Mouse (Mus musculus) forebrain, embryonic 16.5 days (tissue): ENCODE data around the gene BC034090. TPM values are rescaled to one million over a fixed set of nuclear protein-coding genes. Genes with fewer than 3 reads are reported as not detected.

Source experiments
- ATAC-seq: fragments of 200-750 bp; cut with Nextera tagmentation; 2 replicates; pipeline ENCODE4 v1.8.0; 2017; ENCODE audit warnings: mild to moderate bottlenecking, moderate library complexity
- H3K27ac ChIP-seq: fragments of 300-500 bp; sonication (generic); 2 replicates; pipeline ENCODE4 v1.5.1; 2014; ENCODE audit warnings: low read length, control low read depth
- H3K27me3 ChIP-seq: fragments of 300-500 bp; sonication (generic); replicated peaks from 2 replicates; pipeline ENCODE4 v1.6.1; 2014; ENCODE audit warnings: low read length; ENCODE audit not compliant: control insufficient read depth, insufficient read depth
- H3K36me3 ChIP-seq: fragments of 300-500 bp; sonication (generic); 2 replicates; pipeline ENCODE4 v1.6.1; 2014; ENCODE audit not compliant: control insufficient read depth, insufficient read depth
- H3K4me1 ChIP-seq: fragments of 300-500 bp; sonication (generic); replicated peaks from 2 replicates; pipeline ENCODE4 v1.6.1; 2014; ENCODE audit warnings: low read length; ENCODE audit not compliant: control insufficient read depth, insufficient read depth
- H3K4me2 ChIP-seq: fragments of 300-500 bp; sonication (generic); 2 replicates; pipeline ENCODE4 v1.6.1; 2014; ENCODE audit warnings: mild to moderate bottlenecking, low read length, control low read depth
- H3K4me3 ChIP-seq: fragments of 300-500 bp; sonication (generic); replicated peaks from 2 replicates; pipeline ENCODE4 v1.5.1; 2014; ENCODE audit warnings: mild to moderate bottlenecking, low read length, control low read depth
- H3K9ac ChIP-seq: fragments of 300-500 bp; sonication (generic); replicated peaks from 2 replicates; pipeline ENCODE4 v1.6.1; 2014; ENCODE audit warnings: low read depth, low read length, control low read depth
- H3K9me3 ChIP-seq: fragments of 300-500 bp; sonication (generic); 2 replicates; pipeline ENCODE4 v1.6.1; 2016; ENCODE audit warnings: low read length; ENCODE audit not compliant: control insufficient read depth
- WGBS: fragments of 180-500 bp; shearing (Covaris S2); extraction: QIAGEN DNeasy Blood & Tissue Kit; methylation state at CpG from one replicate; pipeline ENCODE4 v1.1.7; 2014; 5-methylcytosine and 5-hydroxymethylcytosine counted together
- polyA plus RNA-seq: library from polyadenylated mRNA; unstranded; fragments of >200 nt; fragmentation: Nextera tagmentation; extraction: Ambion mirVana; gene quantifications from 2 replicates; pipeline ENCODE4 v1.2.1, GENCODE M21; 2015

BC034090 gene
- polyA plus RNA-seq, 1 experiment from 2014 or later = 3.3 TPM

DNA sequence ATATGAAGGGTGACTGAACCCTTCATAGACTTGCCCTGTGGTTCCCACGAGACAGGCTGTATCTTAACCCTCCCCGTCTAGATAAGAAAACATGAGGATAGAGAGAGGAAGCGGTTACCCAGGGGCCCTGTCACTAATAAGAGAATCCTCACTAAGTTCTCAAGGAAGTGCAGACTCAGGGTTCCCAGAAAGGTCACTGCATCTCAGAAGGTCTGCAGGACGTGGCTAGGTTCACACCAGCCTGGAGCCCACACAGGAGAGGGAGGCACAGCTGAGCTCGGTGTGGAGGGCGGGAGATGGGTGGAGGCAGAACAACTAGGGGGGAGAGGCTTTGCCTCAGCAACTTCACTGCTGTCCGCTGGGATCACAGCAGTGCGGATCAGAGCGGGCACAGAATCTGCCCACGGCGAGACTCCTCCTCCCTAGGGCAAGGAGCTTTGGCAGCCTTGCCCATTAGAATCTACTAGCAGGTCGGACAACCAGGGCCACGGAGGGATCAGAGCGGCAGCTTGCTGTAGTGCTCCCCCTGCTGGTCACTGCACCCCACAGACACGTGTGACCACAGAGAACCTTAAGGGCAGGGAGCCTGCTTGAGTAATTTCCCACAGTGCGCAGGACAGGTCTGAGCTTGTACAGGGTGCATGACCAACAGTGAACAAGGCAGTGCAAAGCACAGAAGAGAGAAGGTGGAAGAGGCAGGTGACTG lies 20.2 kb downstream of the BC034090 start:
- H3K27me3 ChIP-seq = no peaks in the 10 kb centered on the region
- no peaks in the 10 kb centered on the region for H3K36me3 ChIP-seq
- H3K4me3 ChIP-seq = no peak overlapping the region
- no peak overlapping the region for H3K9ac ChIP-seq
- ATAC-seq = peak; percentile 73
- 32% methylated on average over 16 of the region's 16 CpGs for WGBS
- no peak overlapping the region for H3K27ac ChIP-seq
- H3K4me1 ChIP-seq = peaks cover 19% of the 10 kb centered on the region
- H3K9me3 ChIP-seq = no peaks in the 10 kb centered on the region
- peak overlapping the region; percentile 24; the same call in 1 of the 2 replicates for H3K4me2 ChIP-seq

GRCm38 (mm10) chr1:155223036-155223435 lies 21.2 kb downstream of the BC034090 start:
- Histone ChIP-seq H3K9ac (no peak overlapping the region), H3K36me3 (no peaks in the 10 kb centered on the region), H3K9me3 (no peaks in the 10 kb centered on the region), H3K4me1 (peaks cover 19% of the 10 kb centered on the region), H3K4me2 (no peak overlapping the region), H3K27me3 (no peaks in the 10 kb centered on the region), H3K27ac (no peak overlapping the region), H3K4me3 (no peak overlapping the region)
- WGBS = 92% methylated on average over 6 of the region's 6 CpGs
- ATAC-seq = no peak

DNA sequence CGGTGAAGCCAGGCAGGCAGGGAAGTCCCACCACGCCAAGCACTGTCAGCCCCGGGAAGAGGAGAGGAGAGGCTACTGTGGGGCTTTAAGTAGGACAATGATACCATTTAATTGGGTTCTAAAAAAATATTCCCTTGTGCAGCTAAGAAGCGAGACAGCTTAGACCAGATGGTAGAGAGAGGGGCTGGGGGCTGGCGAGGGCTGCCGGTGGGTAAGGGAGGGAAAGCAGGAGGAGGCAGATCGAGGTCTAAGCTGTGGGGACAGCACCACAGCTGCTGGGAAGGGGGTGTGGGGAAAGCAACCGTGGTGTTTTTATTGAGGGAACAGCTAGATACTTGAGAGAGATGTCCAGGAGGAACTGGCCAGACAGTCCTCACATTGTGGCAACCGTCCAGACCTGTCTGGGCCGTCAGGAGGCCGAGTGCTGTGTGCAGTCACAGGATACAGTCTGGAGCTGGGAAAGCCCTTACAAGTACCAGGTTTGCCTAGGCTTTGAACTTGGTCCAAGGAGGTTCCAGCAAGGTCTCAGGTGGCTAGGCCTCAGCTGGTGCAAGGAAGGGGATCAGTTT lies 22.1 kb downstream of the BC034090 start:
- Histone ChIP-seq H3K4me3 (no peak overlapping the region), H3K36me3 (no peaks in the 10 kb centered on the region), H3K9ac (no peak overlapping the region), H3K4me2 (no peak overlapping the region), H3K9me3 (no peaks in the 10 kb centered on the region), H3K27me3 (no peaks in the 10 kb centered on the region), H3K27ac (peak overlapping the region; percentile 69), H3K4me1 (peaks cover 19% of the 10 kb centered on the region)
- ATAC-seq = peak; percentile 48
- 45% methylated on average over 11 of the region's 11 CpGs for whole genome bisulfite sequencing

GRCm38 (mm10) chr1:155218924-155219323 lies 25.3 kb downstream of the BC034090 start:
- Histone ChIP-seq H3K9me3 (no peaks in the 10 kb centered on the region), H3K36me3 (no peaks in the 10 kb centered on the region), H3K4me3 (no peak overlapping the region), H3K27me3 (no peaks in the 10 kb centered on the region), H3K9ac (no peak overlapping the region), H3K4me1 (peaks cover 24% of the 10 kb centered on the region), H3K4me2 (no peak overlapping the region), H3K27ac (no peak overlapping the region)
- 80% methylated on average over 5 of the region's 5 CpGs for WGBS
- no peak for ATAC-seq

DNA sequence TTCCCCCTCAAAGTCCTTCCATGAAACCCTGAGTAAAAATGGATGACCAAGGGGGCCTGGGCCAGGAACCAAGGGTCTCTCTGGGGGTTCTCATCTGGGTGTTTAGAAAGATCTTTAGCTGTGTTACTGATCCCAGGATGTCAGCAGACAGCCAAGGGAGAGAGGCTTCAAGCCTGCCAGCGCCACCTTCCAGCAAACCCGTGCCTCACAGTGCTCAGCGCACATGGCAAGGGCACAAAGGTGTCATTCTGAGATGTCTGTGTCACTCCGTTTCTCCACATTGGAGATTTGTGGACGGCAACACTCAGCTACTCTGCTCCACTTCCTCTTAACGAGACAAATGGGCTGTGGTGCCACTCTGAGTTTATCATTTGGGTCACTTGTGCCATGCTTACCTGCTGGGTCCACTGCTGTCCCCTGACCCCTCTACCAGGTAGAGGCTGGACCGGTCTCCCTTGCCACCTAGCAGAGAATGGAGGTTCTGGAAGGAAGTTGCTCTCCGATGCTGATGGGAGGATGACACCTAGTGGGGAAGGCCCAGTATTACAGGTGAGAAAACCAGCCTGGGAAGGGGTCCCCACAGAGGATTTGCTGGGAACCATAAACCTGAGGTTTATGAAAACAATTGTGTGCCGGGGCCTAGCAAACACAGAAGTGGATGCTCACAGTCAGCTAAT lies 26.2 kb downstream of the BC034090 start:
- H3K27ac ChIP-seq = no peak overlapping the region
- H3K4me2 ChIP-seq = no peak overlapping the region
- no peak overlapping the region for H3K4me3 ChIP-seq
- peak; percentile 15; the same call in 1 of the 2 replicates for ATAC-seq
- no peaks in the 10 kb centered on the region for H3K27me3 ChIP-seq
- H3K9me3 ChIP-seq = no peaks in the 10 kb centered on the region
- no peaks in the 10 kb centered on the region for H3K36me3 ChIP-seq
- 40% methylated on average over 9 of the region's 9 CpGs for WGBS
- no peak overlapping the region for H3K9ac ChIP-seq
- H3K4me1 ChIP-seq = peaks cover 31% of the 10 kb centered on the region

GRCm38 (mm10) chr1:155216844-155217243 lies 27.4 kb downstream of the BC034090 start:
- Histone ChIP-seq H3K27me3 (no peaks in the 10 kb centered on the region), H3K9ac (no peak overlapping the region), H3K4me3 (no peak overlapping the region), H3K9me3 (no peaks in the 10 kb centered on the region), H3K4me2 (no peak overlapping the region), H3K27ac (no peak overlapping the region), H3K36me3 (no peaks in the 10 kb centered on the region), H3K4me1 (peaks cover 36% of the 10 kb centered on the region)
- WGBS = 72% methylated on average over 6 of the region's 6 CpGs
- ATAC-seq = no peak

DNA sequence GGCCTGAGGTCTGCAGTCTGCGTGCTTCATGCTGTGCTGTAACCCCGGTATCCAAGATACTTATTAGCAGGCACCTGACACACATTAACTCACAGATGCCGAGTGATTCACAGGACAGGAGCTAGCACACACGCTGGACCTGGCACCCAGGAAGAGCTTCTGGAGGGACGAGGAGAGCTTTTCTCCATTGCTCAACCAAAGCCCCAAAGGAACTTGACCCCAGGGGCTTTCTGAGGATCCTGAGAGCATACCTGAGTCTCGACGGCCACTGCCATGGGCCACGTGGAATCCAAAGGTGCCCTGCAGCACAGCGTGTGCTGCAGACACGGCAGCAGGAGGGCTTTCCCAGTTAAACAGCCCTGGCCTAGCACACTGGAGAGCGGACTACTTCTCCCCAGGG lies 27.9 kb downstream of the BC034090 start:
- H3K27me3 ChIP-seq = no peaks in the 10 kb centered on the region
- no peak overlapping the region for H3K27ac ChIP-seq
- no peaks in the 10 kb centered on the region for H3K9me3 ChIP-seq
- 80% methylated on average over 11 of the region's 11 CpGs for WGBS
- H3K4me3 ChIP-seq = no peak overlapping the region
- H3K4me1 ChIP-seq = peaks cover 35% of the 10 kb centered on the region
- no peak for ATAC-seq
- no peaks in the 10 kb centered on the region for H3K36me3 ChIP-seq
- H3K9ac ChIP-seq = no peak overlapping the region
- H3K4me2 ChIP-seq = no peak overlapping the region

GRCm38 (mm10) chr1:155215066-155215764 lies 29.0 kb downstream of the BC034090 start:
- Histone ChIP-seq H3K4me1 (peaks cover 42% of the 10 kb centered on the region), H3K27ac (peak overlapping the region; percentile 2; the same call in 1 of the 2 replicates), H3K27me3 (no peaks in the 10 kb centered on the region), H3K4me2 (no peak overlapping the region), H3K4me3 (no peak overlapping the region), H3K36me3 (no peaks in the 10 kb centered on the region), H3K9ac (no peak overlapping the region), H3K9me3 (no peaks in the 10 kb centered on the region)
- WGBS = 57% methylated on average over 9 of the region's 9 CpGs
- peak; percentile 4; the same call in 1 of the 2 replicates for ATAC-seq

- no peak overlapping the region for H3K4me2 ChIP-seq
- no peak overlapping the region for H3K4me3 ChIP-seq
- no peaks in the 10 kb centered on the region for H3K27me3 ChIP-seq
- WGBS = 79% methylated on average over 7 of the region's 7 CpGs
- no peak for ATAC-seq
- no peak overlapping the region for H3K27ac ChIP-seq
- no peaks in the 10 kb centered on the region for H3K9me3 ChIP-seq
- no peak overlapping the region for H3K9ac ChIP-seq
- peaks cover 49% of the 10 kb centered on the region for H3K4me1 ChIP-seq
- H3K36me3 ChIP-seq = no peaks in the 10 kb centered on the region
Observed at GRCm38 (mm10) chr1:155213912-155214311, 30.3 kb downstream of the BC034090 start.
